Mouse (Mus musculus): ENCODE results near the gene Xrcc1. TPM values are rescaled to one million over a fixed set of nuclear protein-coding genes. Genes with fewer than 3 reads are reported as not detected.
"Not testable (repeated sequence)": the region's sequence is repeated elsewhere in the genome, so short reads cannot be mapped to it uniquely, and the experiment has no call there.

Xrcc1 gene
- polyA plus RNA-seq, 1 experiment from 2014 or later, result 89.6 TPM

- no peaks in the 10 kb centered on the region; the same call in 1 of the 2 replicates for H3K36me3 ChIP-seq (ENCODE audit: poor library complexity, severe bottlenecking)
- peaks cover 23% of the 10 kb centered on the region for H3K4me1 ChIP-seq
- H3K4me2 ChIP-seq, result peak overlapping the region; percentile 62
- no peak overlapping the region for H3K27ac ChIP-seq
- under 1% methylated on average over 35 of the region's 36 CpGs for WGBS
- H3K9ac ChIP-seq, result peak overlapping the region; percentile 26; the same call in 1 of the 2 replicates
- H3K4me3 ChIP-seq, result peak overlapping the region; percentile 35
- H3K27me3 ChIP-seq, result peaks cover 57% of the 10 kb centered on the region
- H3K9me3 ChIP-seq (replicated peaks), result no peaks in the 10 kb centered on the region
- ATAC-seq, result peak; percentile 46
These were observed 64.9 kb downstream of the Xrcc1 start for GRCm38 (mm10) chr7:24610879-24611494.

- Histone ChIP-seq H3K27ac (no peak overlapping the region), H3K4me2 (peak overlapping the region; percentile 62), H3K27me3 (peaks cover 57% of the 10 kb centered on the region), H3K9me3 (replicated peaks) (no peaks in the 10 kb centered on the region), H3K36me3 (ENCODE audit: poor library complexity, severe bottlenecking) (no peaks in the 10 kb centered on the region; the same call in 1 of the 2 replicates), H3K9ac (no peak overlapping the region), H3K4me3 (no peak overlapping the region; the same call in 1 of the 2 replicates), H3K4me1 (peaks cover 23% of the 10 kb centered on the region)
- ATAC-seq, result no peak
- WGBS, result 15% methylated on average over 7 of the region's 7 CpGs
These were observed 65.6 kb downstream of the Xrcc1 start for GRCm38 (mm10) chr7:24611709-24612108.

GRCm38 (mm10) chr7:24612308-24612910 lies 66.3 kb downstream of the Xrcc1 start:
- Histone ChIP-seq H3K36me3 (ENCODE audit: poor library complexity, severe bottlenecking) (no peaks in the 10 kb centered on the region; the same call in 1 of the 2 replicates), H3K4me3 (0 out of 2 replicates have a peak overlapping the region, but pooled peaks have one; percentile 9), H3K9ac (peak overlapping the region; percentile 2; the same call in 1 of the 2 replicates), H3K9me3 (replicated peaks) (no peaks in the 10 kb centered on the region), H3K4me2 (peak overlapping the region; percentile 24), H3K4me1 (peaks cover 23% of the 10 kb centered on the region), H3K27ac (no peak overlapping the region), H3K27me3 (peaks cover 57% of the 10 kb centered on the region)
- no peak for ATAC-seq
- 3% methylated on average over 27 of the region's 27 CpGs for WGBS

GRCm38 (mm10) chr7:24614816-24615215 lies 68.7 kb downstream of the Xrcc1 start:
- H3K4me3 ChIP-seq, result no peak overlapping the region
- no peaks in the 10 kb centered on the region for H3K9me3 ChIP-seq (replicated peaks)
- WGBS, result 80% methylated on average over 13 of the region's 13 CpGs
- no peak overlapping the region for H3K9ac ChIP-seq
- H3K4me2 ChIP-seq, result no peak overlapping the region
- H3K27ac ChIP-seq, result no peak overlapping the region
- H3K4me1 ChIP-seq, result peaks cover 23% of the 10 kb centered on the region
- H3K27me3 ChIP-seq, result peaks cover 47% of the 10 kb centered on the region
- no peak for ATAC-seq
- no peaks in the 10 kb centered on the region for H3K36me3 ChIP-seq (ENCODE audit: poor library complexity, severe bottlenecking)

- no peaks in the 10 kb centered on the region for H3K36me3 ChIP-seq (ENCODE audit: poor library complexity, severe bottlenecking)
- 84% methylated on average over 8 of the region's 8 CpGs for whole genome bisulfite sequencing
- H3K27me3 ChIP-seq, result peaks cover 17% of the 10 kb centered on the region
- peaks cover 1% of the 10 kb centered on the region; the same call in 1 of the 2 replicates for H3K4me1 ChIP-seq
- no peak overlapping the region for H3K4me3 ChIP-seq
- H3K4me2 ChIP-seq, result no peak overlapping the region
- no peak for ATAC-seq
- peaks cover 8% of the 10 kb centered on the region; the same call in 1 of the 2 replicates for H3K9me3 ChIP-seq (replicated peaks)
- no peak overlapping the region for H3K9ac ChIP-seq
- H3K27ac ChIP-seq, result no peak overlapping the region
These were observed 71.7 kb downstream of the Xrcc1 start for GRCm38 (mm10) chr7:24617763-24618162.

- H3K36me3 ChIP-seq (ENCODE audit: poor library complexity, severe bottlenecking), result not testable (repeated sequence)
These were observed 72.3 kb downstream of the Xrcc1 start for GRCm38 (mm10) chr7:24618374-24618773.

GRCm38 (mm10) chr7:24619671-24620397 lies 73.7 kb downstream of the Xrcc1 start:
- Histone ChIP-seq H3K36me3 (ENCODE audit: poor library complexity, severe bottlenecking) (no peaks in the 10 kb centered on the region), H3K27me3 (0 out of 2 replicates have a peak, but pooled peaks cover 4% of the 10 kb centered on the region), H3K4me2 (no peak overlapping the region), H3K4me1 (no peaks in the 10 kb centered on the region), H3K27ac (no peak overlapping the region), H3K4me3 (no peak overlapping the region), H3K9ac (no peak overlapping the region), H3K9me3 (replicated peaks) (peaks cover 8% of the 10 kb centered on the region; the same call in 1 of the 2 replicates)
- WGBS, result 43% methylated on average over 13 of the region's 13 CpGs
- no peak for ATAC-seq

More at GRCm38 (mm10) chr7:24618374-24618773, 72.3 kb downstream of the Xrcc1 start:
- ATAC-seq; H3K9me3 ChIP-seq (replicated peaks); H3K4me2 ChIP-seq; H3K27ac ChIP-seq; H3K4me3 ChIP-seq; H3K4me1 ChIP-seq; H3K9ac ChIP-seq: not testable (repeated sequence)
- H3K27me3 ChIP-seq, result peaks cover 11% of the 10 kb centered on the region
- 90% methylated on average over 8 of the region's 8 CpGs for WGBS

- 0 out of 2 replicates have a peak, but pooled peaks cover 4% of the 10 kb centered on the region for H3K4me1 ChIP-seq
- no peak overlapping the region for H3K9ac ChIP-seq
- no peak overlapping the region for H3K4me2 ChIP-seq
- H3K4me3 ChIP-seq, result no peak overlapping the region
- ATAC-seq, result no peak
- 79% methylated on average over 3 of the region's 3 CpGs for WGBS
- H3K36me3 ChIP-seq (ENCODE audit: poor library complexity, severe bottlenecking), result no peaks in the 10 kb centered on the region
- H3K9me3 ChIP-seq (replicated peaks), result peaks cover 8% of the 10 kb centered on the region; the same call in 1 of the 2 replicates
- no peak overlapping the region for H3K27ac ChIP-seq
- no peaks in the 10 kb centered on the region for H3K27me3 ChIP-seq
These were observed 75.1 kb downstream of the Xrcc1 start for GRCm38 (mm10) chr7:24621193-24621592.

- no peaks in the 10 kb centered on the region for H3K36me3 ChIP-seq (ENCODE audit: poor library complexity, severe bottlenecking)
- no peaks in the 10 kb centered on the region for H3K27me3 ChIP-seq
- 0 out of 2 replicates have a peak, but pooled peaks cover 4% of the 10 kb centered on the region for H3K4me1 ChIP-seq
- H3K9ac ChIP-seq, result no peak overlapping the region
- H3K4me3 ChIP-seq, result no peak overlapping the region
- 80% methylated on average over 6 of the region's 6 CpGs for WGBS
- no peak overlapping the region for H3K27ac ChIP-seq
- no peak overlapping the region for H3K4me2 ChIP-seq
- no peak for ATAC-seq
- peaks cover 8% of the 10 kb centered on the region; the same call in 1 of the 2 replicates for H3K9me3 ChIP-seq (replicated peaks)
These were observed 76.9 kb downstream of the Xrcc1 start for GRCm38 (mm10) chr7:24622967-24623366.

Other genes starting within 250 kb of the Xrcc1 start
- 44.0 and 46.2 TPM in 2 replicates for gene Zfp61, start 245.1 kb upstream of the Xrcc1 start, polyA plus RNA-seq (2015; fragmentation: Nextera tagmentation; extraction: Ambion mirVana)
- 20.1 and 20.9 TPM in 2 replicates for gene Zfp94, start 229.6 kb upstream of the Xrcc1 start, polyA plus RNA-seq (2015; fragmentation: Nextera tagmentation; extraction: Ambion mirVana)
- not detected in 2 replicates for gene Tescl, start 212.4 kb upstream of the Xrcc1 start, polyA plus RNA-seq (2015; fragmentation: Nextera tagmentation; extraction: Ambion mirVana)
- gene Lypd5, start 197.1 kb upstream of the Xrcc1 start, polyA plus RNA-seq (2015; fragmentation: Nextera tagmentation; extraction: Ambion mirVana), result not detected in 2 replicates
- 0.40 and 0.44 TPM in 2 replicates for gene Kcnn4, start 176.0 kb upstream of the Xrcc1 start, polyA plus RNA-seq (2015; fragmentation: Nextera tagmentation; extraction: Ambion mirVana)
- 25.7 and 30.4 TPM in 2 replicates for gene Smg9, start 146.7 kb upstream of the Xrcc1 start, polyA plus RNA-seq (2015; fragmentation: Nextera tagmentation; extraction: Ambion mirVana)
- 0.15 TPM in 1 of 2 replicates, not detected in the other for gene Irgc1, start 94.0 kb upstream of the Xrcc1 start, polyA plus RNA-seq (2015; fragmentation: Nextera tagmentation; extraction: Ambion mirVana)
- 1.3 TPM in 2 replicates for gene Plaur, start 83.8 kb upstream of the Xrcc1 start, polyA plus RNA-seq (2015; fragmentation: Nextera tagmentation; extraction: Ambion mirVana)
- gene Cadm4, start 64.3 kb upstream of the Xrcc1 start, polyA plus RNA-seq (2015; fragmentation: Nextera tagmentation; extraction: Ambion mirVana), result 45.8 and 47.0 TPM in 2 replicates
- gene Zfp428, start 39.3 kb upstream of the Xrcc1 start, polyA plus RNA-seq (2015; fragmentation: Nextera tagmentation; extraction: Ambion mirVana), result 214 and 220 TPM in 2 replicates
- 0.97 and 1.1 TPM in 2 replicates for gene AC161166.1, start 33.8 kb upstream of the Xrcc1 start, polyA plus RNA-seq (2015; fragmentation: Nextera tagmentation; extraction: Ambion mirVana)
- gene Irgq, start 15.6 kb upstream of the Xrcc1 start, polyA plus RNA-seq (2015; fragmentation: Nextera tagmentation; extraction: Ambion mirVana), result 15.1 and 17.4 TPM in 2 replicates
- gene Pinlyp, start 171 bp upstream of the Xrcc1 start, polyA plus RNA-seq (2015; fragmentation: Nextera tagmentation; extraction: Ambion mirVana), result not detected in 2 replicates
- gene Ethe1, start 41.3 kb downstream of the Xrcc1 start, polyA plus RNA-seq (2015; fragmentation: Nextera tagmentation; extraction: Ambion mirVana), result 16.8 and 16.9 TPM in 2 replicates
- gene Zfp575, start 41.4 kb downstream of the Xrcc1 start, polyA plus RNA-seq (2015; fragmentation: Nextera tagmentation; extraction: Ambion mirVana), result 4.7 and 5.1 TPM in 2 replicates
- gene Phldb3, start 64.5 kb downstream of the Xrcc1 start, polyA plus RNA-seq (2015; fragmentation: Nextera tagmentation; extraction: Ambion mirVana), result not detected in 2 replicates
- 0.14 TPM in 1 of 2 replicates, not detected in the other for gene Lypd3, start 90.3 kb downstream of the Xrcc1 start, polyA plus RNA-seq (2015; fragmentation: Nextera tagmentation; extraction: Ambion mirVana)
- gene Tex101, start 130.4 kb downstream of the Xrcc1 start, polyA plus RNA-seq (2015; fragmentation: Nextera tagmentation; extraction: Ambion mirVana), result not detected in 2 replicates
- not detected in 2 replicates for gene BC049730, start 163.0 kb downstream of the Xrcc1 start, polyA plus RNA-seq (2015; fragmentation: Nextera tagmentation; extraction: Ambion mirVana)
- not detected in 2 replicates for gene Gm4763, start 180.6 kb downstream of the Xrcc1 start, polyA plus RNA-seq (2015; fragmentation: Nextera tagmentation; extraction: Ambion mirVana)
- gene Cd177, start 214.0 kb downstream of the Xrcc1 start, polyA plus RNA-seq (2015; fragmentation: Nextera tagmentation; extraction: Ambion mirVana), result 0.05 and 0.10 TPM in 2 replicates
- gene Ceacam10, start 230.9 kb downstream of the Xrcc1 start, polyA plus RNA-seq (2015; fragmentation: Nextera tagmentation; extraction: Ambion mirVana), result not detected in 2 replicates

Data from forebrain, embryonic 13.5 days (tissue).